Mouse (Mus musculus): ENCODE results near the gene Shox2.
A peak's percentile ranks its signal among the peaks of the same experiment; 100 is the strongest.

Shox2 gene

GRCm38 (mm10) chr3:66964884-66965283 is 16.7 kb downstream of the Shox2 start:
- DNase-seq (ENCODE audit: low spot score in 2 of 2) = no peak

- no peak for DNase-seq (ENCODE audit: low spot score in 2 of 2)
Measured at GRCm38 (mm10) chr3:66959972-66960371, 21.6 kb downstream of the Shox2 start.

- DNase-seq (ENCODE audit: low spot score in 2 of 2) = no peak
Measured at GRCm38 (mm10) chr3:66955126-66955525, 26.4 kb downstream of the Shox2 start.

GRCm38 (mm10) chr3:66939675-66940074 is 41.9 kb downstream of the Shox2 start:
- no peak for DNase-seq (ENCODE audit: low spot score in 2 of 2)

GRCm38 (mm10) chr3:66922436-66922835 is 59.1 kb downstream of the Shox2 start:
- peak in 1 of 2 experiments; percentile 26 for DNase-seq (ENCODE audit: low spot score in 2 of 2)

All from right cerebral cortex, postnatal 10 days (tissue).